Mouse (Mus musculus): ENCODE results near the gene Tspan5.

- TF ChIP-seq POLR2A (IDR thresholded peaks at IDR 0.05; ENCODE audit: low read depth, low read length) (no peak), CTCF (IDR thresholded peaks at IDR 0.05; ENCODE audit: extremely low read depth, insufficient read length, insufficient replicate concordance, low read depth, low read length) (no peak)
These were observed 78.3 kb downstream of the Tspan5 start for GRCm38 (mm10) chr3:138820296-138820695.
